Mouse (Mus musculus) gastrocnemius, postnatal 36 days (tissue): ENCODE data around the gene Slc2a8. TPM values are rescaled to one million over a fixed set of nuclear protein-coding genes. Genes with fewer than 3 reads are reported as not detected.

ENCODE experiments used
- DNase-seq, 2 experiments: peaks; one replicate each; pipeline ENCODE4 v3.0.0; 2022
- intact Hi-C: fragments of 180-260 bp; cut with DNase I; formaldehyde crosslinking; loops from one replicate; pipeline ENCODE4 v1.15.1; 2025
- total RNA-seq, 2 experiments: library from RNA; stranded (reverse); gene quantifications; 2 replicates each; pipeline ENCODE4 v1.2.3; 2021

Gene Slc2a8
- total RNA-seq, 2 experiments from 2014 or later, result 9.1 to 10.0 TPM

- no peak for DNase-seq
- intact Hi-C loops, result no loop called here
These were observed 3.2 kb downstream of the Slc2a8 start for GRCm38 (mm10) chr2:32978675-32979074.

DNA sequence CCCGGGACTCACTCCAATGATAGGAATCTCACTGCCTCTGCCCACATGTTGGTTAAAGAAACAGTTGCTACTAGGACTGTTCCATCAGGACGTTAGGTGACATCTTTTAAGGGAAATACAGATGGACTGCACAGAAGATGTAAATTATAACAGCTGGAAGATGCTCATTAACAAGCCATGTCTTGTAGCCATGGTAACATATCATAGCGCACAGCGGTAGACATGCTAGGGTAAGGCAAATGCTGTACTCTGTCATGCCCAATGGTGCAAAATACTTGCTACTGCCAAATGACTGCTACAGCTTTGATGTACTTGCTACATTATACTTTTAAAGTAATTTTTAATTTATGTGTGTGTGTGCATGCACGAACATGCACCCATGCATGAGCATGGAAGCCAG lies 4.8 kb downstream of the Slc2a8 start:
- intact Hi-C loops, result no loop called here
- no peak for DNase-seq

GRCm38 (mm10) chr2:32974216-32974615 lies 7.7 kb downstream of the Slc2a8 start:
- DNase-seq, result no peak
- intact Hi-C loops, result no loop called here

- intact Hi-C loops, result no loop called here
- DNase-seq, result no peak
These were observed 10.6 kb downstream of the Slc2a8 start for GRCm38 (mm10) chr2:32971235-32971634.

DNA sequence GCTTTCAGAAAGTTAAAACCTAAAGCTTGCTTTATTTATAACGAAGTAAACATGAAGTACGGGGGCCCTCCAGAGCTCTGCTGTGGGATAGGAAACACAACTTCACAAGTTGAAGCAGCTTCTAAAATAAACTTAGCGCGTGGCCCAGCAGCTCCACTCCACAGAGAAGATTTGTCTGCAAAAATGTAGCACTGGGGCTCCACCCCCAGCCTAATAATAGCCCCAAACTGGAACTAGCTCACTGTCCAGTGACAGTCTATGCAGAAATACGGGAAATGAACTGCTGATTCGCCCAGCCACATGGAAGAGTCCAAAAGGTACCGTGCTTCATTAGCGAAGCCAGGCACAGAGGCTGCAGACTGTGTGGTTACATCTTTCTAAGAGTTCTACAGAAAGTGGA lies 12.6 kb downstream of the Slc2a8 start:
- intact Hi-C loops, result no loop called here
- DNase-seq, result no peak

DNA sequence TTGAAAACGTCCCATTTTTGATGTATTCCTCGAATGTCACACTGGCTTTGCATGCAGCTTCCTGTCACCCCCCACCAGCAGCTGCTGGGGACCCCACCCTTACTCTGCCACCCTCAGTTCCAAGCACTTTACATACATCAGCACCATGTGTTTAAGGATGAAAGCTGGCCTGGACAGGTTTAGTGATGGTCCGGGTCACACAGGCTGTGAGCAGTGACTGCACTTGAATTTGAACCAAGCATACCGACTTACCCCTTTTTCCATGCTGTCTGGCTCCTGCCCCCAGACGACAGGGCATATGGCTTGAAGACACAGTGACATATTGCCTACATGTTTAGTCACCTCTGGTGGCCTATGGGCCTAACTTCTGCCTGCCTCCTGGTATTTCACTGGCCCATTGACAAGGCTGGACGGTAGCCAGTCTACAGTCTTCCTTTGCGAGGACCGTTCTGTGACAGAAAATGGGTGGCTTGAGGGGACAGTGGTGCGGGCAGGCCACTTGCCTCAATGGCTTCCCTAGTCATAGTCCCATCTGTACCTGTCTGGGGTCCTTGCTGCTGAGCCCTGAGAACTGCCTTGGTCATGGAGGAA lies 13.8 kb downstream of the Slc2a8 start:
- intact Hi-C loops, result no loop called here
- no peak for DNase-seq

- DNase-seq, result peak; percentile 82
These were observed 14.9 kb downstream of the Slc2a8 start for GRCm38 (mm10) chr2:32966689-32967631.

DNA sequence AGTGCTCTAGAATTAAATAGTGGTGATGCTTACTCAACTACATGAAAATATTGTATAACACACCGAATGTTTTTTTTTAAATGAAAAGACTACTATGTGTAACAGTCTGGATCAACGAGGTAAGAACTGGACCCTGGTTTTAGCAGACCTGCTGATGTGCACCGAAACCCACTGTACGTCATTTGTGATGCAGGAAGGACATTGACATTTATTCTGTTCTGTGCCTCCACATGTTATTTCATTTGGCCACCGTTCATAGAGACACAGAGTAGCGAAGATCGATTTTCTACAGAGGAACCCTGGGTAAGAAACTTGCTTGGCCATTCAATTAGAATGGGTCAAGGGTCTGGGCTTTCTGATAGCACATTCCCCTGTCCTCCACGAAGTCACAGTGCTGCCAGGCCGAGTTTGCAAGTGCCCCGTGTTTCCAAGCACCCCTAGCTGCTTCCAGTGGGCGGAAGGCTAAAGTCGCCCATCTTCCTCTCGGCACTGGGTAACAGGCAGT lies 15.6 kb downstream of the Slc2a8 start:
- DNase-seq, result no peak
- intact Hi-C loops, result no loop called here

More at GRCm38 (mm10) chr2:32966689-32967631, 14.9 kb downstream of the Slc2a8 start:
- intact Hi-C loops, result no loop called here

- DNase-seq, result no peak
- intact Hi-C loops, result no loop called here
These were observed 16.2 kb downstream of the Slc2a8 start for GRCm38 (mm10) chr2:32965511-32966183.

GRCm38 (mm10) chr2:32964659-32965457 lies 17.0 kb downstream of the Slc2a8 start:
- intact Hi-C loops, result no loop called here
- DNase-seq, result no peak

DNA sequence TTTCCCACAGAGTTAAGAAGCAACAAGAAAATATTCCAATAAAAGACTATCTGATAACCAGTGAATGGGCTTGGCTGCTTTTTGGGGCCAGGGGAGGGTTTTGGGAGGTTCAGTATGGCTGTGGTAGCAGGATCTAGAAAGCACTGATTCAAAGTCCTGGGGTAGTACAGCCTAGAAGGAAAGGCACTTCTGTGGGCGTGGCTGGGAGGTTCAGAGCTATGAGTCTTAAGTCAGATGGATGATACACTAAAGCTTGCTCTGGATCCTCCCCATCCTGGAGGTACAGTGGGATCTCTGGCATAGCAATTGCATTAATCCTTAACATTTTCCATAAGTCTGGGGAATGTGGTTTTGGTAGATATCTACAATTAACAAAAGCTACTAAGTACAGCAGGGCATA lies 17.9 kb downstream of the Slc2a8 start:
- no peak for DNase-seq
- intact Hi-C loops, result no loop called here

DNA sequence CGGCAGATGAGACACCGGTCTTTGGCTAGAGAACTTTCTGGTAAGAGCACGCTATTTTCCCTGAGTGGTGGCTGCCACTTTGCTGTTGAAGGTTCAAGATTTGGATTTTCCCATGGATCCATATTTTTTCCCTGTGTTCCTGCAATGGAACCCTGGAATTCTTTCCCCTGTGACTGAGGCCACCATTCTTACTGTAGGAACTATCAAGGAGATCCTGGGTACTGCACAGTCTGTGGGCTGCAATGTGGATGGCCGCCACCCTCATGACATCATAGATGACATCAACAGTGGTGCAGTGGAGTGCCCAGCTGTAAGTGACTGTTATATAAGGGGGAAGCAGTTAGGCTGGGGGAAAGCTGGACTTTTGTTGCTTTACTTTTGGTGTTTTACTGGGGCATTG lies 18.3 kb downstream of the Slc2a8 start:
- no peak for DNase-seq
- intact Hi-C loops, result no loop called here

GRCm38 (mm10) chr2:32962875-32963220 lies 19.0 kb downstream of the Slc2a8 start:
- intact Hi-C loops, result no loop called here
- DNase-seq, result no peak

- intact Hi-C loops, result no loop called here
- DNase-seq, result no peak
These were observed 19.6 kb downstream of the Slc2a8 start for GRCm38 (mm10) chr2:32962062-32962874.

- peak; percentile 93 to 94 for DNase-seq
- intact Hi-C loops, result no loop called here
These were observed 20.5 kb downstream of the Slc2a8 start, which contains the start of the genes Rpl12 and Lrsam1 for GRCm38 (mm10) chr2:32961192-32961995. TSS of gene Rpl12 (plus strand) at chr2:32961559. TSS of gene Lrsam1 (minus strand) at chr2:32961614.

DNA sequence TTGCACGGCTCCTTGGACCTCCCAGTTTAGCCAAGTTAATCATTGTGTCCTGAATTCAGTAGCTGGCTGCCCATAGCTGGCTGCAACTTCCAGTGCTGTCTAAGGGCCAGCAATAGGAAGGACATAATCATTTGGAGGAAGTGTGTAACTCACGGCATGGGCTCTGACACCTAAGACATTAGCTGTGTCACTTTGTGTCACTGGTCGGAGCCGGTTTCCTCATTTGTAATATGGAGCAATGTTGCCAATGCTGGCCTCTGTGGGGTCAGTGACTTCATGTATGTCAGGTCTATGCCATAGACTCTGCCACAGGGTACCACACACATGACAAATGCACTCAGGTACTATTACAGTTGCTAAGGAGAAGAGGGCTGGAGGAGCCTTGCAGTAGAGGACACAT lies 21.6 kb downstream of the Slc2a8 start:
- intact Hi-C loops, result no loop called here
- no peak for DNase-seq

- no peak for DNase-seq
- intact Hi-C loops, result no loop called here
These were observed 24.5 kb downstream of the Slc2a8 start for GRCm38 (mm10) chr2:32957344-32957743.

DNA sequence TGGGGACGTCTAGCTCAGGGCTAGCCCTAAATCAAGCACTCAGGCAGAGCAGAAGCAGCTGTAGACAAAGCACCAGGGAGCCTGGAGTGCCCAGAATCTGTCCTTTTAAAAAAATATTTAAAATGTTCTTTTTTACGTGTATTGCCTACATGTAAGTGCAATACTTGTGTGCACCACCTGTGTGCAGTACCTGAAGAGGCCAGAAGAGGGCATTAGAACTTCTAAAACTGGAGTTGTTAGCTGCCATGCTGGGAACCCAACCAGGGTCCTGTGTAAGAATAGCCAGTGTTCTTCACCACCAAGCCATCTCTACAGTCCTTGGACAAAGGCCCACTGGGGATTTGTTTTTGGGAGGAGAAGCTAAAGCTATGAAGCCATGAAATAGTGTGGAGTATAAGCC lies 27.3 kb downstream of the Slc2a8 start:
- DNase-seq, result no peak
- intact Hi-C loops, result no loop called here

GRCm38 (mm10) chr2:32947454-32947853 lies 34.4 kb downstream of the Slc2a8 start:
- no peak for DNase-seq
- intact Hi-C loops, result no loop called here
